Mouse (Mus musculus) lung, postnatal 25 days (tissue): Measurements from ENCODE around the gene Mfn1.

ENCODE experiments used
- DNase-seq: peaks from one replicate; pipeline ENCODE4 v3.0.0; 2022; ENCODE audit warnings: low spot score

The Mfn1 gene

DNA sequence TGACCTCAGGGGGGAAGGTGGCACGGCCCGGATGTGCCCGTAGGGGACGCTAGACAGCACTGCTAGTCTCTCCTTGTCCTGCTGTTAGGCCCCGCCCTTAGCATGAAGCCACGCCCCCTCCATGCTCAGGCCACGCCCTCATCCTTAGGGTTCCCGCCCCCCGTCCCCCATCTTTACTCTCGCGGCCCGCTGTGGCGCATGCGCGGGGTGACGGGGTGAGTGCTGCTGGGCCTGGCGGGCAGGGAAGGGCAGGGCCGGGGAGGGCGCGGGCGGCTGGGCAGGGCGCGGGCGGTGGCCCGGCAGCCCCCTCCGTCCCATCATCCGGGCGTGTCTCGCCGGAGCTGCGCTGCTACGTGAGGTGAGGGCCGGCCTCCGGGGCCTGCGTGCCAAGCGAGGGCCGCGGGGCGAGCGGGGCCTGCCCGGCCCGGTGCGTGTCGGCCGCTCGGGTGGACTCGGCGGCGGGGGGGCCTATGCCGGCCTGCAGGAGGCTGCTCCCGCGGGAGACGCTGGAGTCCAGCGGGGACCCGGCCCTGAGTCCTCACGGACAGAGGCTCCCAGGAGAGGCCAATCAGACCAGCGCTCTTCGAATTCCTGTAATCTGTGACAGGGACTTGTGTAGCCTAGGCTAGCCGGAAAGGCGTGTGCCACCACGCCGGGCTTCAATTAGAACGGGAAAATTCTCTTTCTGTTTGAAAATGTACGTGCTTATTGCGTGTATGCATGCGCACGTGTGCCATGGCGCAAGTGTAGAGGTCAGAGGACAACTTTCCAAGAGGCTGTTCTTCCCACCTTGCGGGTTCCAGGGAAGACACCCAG is 18.7 kb upstream of the Mfn1 start:
- peak; percentile 96 for DNase-seq

GRCm38 (mm10) chr3:32511191-32511550 is 18.1 kb upstream of the Mfn1 start:
- DNase-seq, result peak; percentile 10

DNA sequence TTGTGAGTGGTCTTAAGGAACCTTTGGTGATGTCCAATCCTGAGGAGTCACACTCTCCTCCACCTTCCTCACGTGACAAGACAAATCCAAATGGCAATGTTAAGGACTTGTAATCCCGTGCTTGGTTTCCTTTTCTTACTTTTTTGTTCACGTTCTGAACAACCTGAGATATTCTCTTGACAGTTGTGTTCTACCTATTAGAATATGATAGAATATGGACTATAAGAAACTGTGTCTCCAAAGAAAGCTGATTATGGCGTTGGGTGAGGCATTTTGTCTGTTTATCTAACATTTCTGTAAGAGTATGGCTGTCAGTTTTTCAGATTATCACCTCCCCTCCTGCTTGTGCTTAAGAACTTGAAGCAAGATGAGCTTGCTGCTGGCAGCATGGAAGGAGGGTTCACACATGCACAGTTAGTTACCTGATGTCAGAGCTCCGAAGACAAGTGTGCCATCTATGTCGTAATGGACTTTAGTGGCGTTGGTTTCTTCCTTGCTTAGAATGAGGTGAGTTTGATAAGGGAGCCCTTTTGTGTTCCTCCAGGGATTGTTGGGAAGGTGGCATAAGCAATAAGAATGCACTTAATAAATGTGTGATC is 16.5 kb upstream of the Mfn1 start:
- no peak for DNase-seq

GRCm38 (mm10) chr3:32513528-32513927 is 15.7 kb upstream of the Mfn1 start:
- DNase-seq, result no peak

GRCm38 (mm10) chr3:32527181-32527580 is 2.1 kb upstream of the Mfn1 start:
- no peak for DNase-seq

GRCm38 (mm10) chr3:32530041-32530440 is 776 bp downstream of the Mfn1 start:
- no peak for DNase-seq

DNA sequence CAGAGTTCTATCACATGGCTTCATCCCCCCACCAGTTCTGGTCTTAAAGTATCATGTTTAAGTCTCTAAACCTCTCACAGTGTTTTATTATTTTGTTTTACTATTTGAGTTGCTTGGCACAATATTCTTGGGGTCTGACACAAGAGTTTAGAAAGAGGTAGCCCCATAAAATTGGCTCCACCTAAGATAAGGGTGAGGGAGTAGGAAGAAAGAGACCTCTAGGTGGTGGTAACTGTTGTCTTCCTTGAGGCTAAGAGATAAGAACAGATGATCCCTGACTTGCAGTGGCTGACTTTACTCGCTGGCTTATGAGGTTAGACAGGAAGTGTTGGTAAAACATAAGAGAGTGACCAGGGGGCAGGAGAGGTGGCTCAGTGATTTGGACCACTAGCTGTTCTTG is 6.4 kb downstream of the Mfn1 start:
- no peak for DNase-seq

DNA sequence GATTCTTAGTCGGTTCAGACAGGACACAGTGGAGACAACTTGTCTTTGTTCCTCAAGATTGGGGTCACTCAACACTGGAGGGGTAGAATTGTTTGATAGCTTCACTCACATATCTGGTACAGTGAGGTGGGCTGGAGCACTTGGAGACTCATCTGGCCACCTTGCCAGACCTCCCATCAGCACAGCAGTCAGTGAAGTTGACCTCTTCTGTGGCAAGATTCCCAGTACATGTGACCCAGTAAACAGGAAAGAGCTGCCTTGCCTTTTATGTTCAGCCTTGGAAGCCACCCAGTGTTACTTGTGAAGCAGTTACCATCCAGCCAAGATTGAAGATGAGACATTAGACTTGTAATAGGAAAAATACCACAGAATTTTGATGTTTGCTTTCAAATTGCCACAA is 8.3 kb downstream of the Mfn1 start:
- DNase-seq, result peak; percentile 77

DNA sequence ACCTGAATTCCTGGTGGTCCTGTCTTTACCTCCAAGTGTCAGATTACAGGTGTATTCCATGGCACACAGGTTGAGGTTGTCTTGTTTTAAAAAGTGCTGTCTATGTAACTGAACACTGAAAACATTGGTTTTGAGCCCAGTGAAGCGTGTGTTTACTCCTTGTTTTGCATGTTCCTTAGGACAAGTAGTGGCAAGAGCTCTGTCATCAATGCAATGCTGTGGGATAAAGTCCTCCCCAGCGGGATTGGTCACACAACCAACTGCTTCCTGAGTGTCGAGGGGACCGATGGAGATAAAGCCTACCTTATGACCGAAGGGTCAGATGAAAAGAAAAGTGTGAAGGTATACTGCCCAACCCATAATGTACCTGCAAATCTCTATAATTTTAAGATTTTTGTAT is 8.8 kb downstream of the Mfn1 start:
- no peak for DNase-seq

DNA sequence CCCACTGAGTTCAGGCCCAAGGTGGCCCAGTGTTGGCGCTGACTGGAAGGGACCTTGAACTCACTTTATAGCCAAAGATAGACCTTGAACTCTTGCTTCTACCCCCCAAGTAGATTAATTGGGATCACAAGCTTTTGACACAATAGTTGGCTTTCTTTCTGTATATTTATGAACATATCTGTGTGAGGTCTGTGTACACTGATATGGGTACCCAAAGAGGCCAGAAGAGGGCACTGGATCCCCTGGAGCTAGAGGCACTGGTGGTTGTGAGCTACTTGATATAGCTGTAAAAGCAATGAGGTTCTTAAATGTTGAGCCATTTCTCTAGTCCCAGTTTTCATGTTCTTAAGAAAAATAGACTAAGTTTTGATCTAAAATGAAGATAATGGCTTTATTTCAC is 23.8 kb downstream of the Mfn1 start:
- no peak for DNase-seq

GRCm38 (mm10) chr3:32563401-32563800 is 34.1 kb downstream of the Mfn1 start:
- DNase-seq, result no peak

DNA sequence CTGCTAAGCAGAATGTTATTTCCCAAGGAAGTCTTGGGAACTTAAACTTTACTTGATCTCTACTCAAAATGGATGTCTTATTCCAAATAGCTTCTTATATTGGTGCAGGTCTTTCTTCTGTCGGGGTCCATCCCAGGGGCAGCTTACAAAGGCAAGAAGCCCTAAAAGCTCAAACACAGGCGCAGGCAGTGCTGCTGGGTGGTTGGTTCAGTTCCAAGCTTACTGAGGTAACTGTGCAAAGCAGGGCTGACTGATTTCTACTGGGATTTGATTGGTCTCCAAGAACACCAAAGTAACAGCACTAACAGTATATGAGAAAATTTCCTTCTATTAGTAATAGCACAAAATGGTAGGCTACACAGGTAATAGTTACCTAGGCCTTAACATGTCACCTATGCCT is 43.8 kb downstream of the Mfn1 start:
- no peak for DNase-seq

DNA sequence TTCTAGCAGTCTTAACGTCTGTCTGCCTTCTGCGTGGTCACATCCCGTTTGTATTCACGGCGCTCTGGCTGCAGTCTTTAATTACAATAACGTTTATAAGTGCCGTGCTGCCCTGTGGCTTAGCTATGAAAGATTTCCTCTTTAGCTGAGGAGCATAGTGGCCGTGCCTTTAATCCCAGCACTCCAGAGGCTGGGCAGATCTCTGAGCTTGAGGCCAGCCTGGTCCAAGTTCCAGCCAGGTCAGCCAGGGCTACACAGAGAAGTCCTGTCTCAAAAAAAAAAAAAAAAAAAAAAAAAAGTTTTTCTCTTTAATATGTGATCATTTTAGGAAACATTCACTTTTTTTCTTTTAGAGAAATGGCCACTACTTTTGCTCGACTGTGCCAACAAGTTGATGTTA is 44.6 kb downstream of the Mfn1 start:
- no peak for DNase-seq

GRCm38 (mm10) chr3:32575151-32575550 is 45.9 kb downstream of the Mfn1 start:
- DNase-seq, result no peak

DNA sequence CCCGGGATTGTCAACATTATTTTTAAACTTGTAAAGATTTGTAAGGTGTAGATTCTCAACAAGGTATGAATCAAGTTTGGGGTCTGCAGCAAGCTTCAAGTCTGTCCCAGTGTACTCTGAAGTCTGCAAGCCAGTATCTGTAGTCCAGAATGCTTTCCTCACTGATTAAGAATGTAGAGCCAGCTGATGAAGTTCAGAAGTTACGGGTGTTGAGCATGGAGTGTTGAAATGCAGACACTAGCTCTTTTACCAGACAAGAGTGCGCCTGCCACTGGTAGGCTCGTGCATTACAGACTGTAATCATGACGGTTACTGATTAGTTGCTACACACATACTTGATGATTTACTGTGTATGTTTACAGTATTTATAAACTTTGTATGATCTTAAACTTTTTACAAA is 49.5 kb downstream of the Mfn1 start:
- no peak for DNase-seq

GRCm38 (mm10) chr3:32580738-32581137 is 51.5 kb downstream of the Mfn1 start:
- DNase-seq, result no peak

DNA sequence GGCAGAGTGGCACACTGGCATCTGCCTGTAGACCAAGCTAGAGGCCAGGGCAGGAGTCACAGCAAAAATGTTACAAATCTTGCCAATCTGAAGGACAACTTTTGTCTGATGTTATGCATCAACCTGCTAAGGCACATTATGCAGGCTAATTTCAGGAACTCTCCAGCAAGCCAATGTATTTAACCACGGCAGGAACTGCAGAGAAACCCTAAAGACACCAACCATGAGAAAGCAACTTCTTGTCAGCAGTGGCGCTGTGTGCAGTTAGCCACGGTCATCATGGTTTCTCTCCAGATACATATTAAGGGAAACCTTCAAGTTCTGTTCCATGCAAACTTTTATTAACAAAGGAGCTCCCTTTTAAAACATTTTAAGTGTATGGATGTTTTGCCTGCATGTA is 52.6 kb downstream of the Mfn1 start:
- no peak for DNase-seq

DNA sequence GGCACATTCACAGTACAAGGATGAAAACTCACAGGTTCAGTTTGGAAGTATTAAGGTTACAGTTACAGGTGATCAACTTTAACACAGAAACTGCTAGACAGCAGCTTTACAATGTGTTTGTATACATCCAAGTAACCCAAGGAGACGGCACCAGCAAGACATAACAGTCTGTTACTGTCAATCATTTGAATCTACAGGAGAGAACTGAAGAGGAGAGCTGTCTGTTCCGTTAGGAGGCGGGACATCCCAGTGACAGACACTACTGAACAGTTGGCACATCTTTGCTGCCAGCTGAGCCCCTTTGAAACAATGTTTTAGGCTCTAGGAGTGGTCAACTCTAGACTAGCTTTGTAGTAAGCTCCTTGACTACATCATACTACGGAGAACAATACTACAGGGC is 54.2 kb downstream of the Mfn1 start:
- no peak for DNase-seq

DNA sequence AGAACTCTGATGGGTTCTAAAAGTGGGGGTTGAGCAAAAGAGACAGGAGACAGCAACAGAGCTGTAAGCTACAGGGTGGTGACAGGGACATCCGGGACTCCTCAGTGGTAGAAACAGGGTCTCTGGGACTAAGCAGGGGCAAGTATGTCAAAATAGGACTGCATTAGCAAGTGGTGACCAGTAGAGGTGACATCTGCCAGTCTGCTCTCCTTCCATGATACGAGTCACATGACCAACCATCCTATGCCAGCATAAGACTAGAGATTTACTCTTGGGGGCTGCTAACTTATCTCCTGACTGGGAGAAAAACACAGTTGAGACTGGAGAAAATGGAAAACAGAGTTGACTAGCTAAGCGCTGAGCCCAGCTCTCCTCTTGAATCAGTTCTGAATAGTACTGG is 57.0 kb downstream of the Mfn1 start:
- no peak for DNase-seq

- no peak for DNase-seq
Measured at GRCm38 (mm10) chr3:32595080-32595479, 65.8 kb downstream of the Mfn1 start.

DNA sequence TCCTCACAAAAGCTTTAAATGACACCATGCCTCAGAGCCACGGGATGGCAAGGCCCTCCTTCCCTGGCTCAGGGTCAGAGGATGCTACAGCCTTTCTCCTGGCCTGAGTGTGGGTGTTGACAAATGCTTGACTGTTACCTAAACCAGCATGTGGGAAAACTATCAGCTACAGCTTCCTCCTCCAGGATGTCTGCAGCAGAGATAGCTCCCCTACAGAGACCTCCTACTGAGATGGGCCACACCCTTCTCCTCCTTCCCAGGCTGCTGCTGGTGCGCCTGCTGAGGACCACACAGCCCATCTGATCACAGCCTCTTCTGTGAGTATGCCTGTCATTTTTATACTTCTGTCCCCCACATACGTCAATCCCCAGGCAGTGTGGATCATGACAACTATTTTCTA is 70.1 kb downstream of the Mfn1 start:
- DNase-seq, result no peak

- DNase-seq, result no peak
Measured at GRCm38 (mm10) chr3:32601055-32601454, 71.8 kb downstream of the Mfn1 start.

DNA sequence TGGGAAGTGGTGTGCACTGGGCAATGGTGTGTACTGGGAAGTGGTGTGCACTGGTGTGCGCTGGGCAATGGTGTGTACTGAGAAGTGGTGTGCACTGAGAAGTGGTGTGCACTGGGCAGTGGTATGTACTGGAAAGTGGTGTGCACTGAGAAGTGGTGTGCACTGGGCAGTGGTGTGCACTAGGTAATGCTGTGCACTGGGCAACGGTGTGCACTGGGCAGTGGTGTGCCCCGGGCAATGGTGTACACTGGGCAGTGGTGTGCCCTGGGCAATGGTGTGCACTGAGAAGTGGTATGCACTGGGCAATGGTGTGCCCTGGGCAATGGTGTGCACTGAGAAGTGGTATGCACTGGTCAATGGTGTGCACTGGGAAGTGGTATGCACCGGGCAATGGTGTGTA is 80.0 kb downstream of the Mfn1 start:
- no peak for DNase-seq

- peak; percentile 66 for DNase-seq
Measured at GRCm38 (mm10) chr3:32610560-32610959, 81.3 kb downstream of the Mfn1 start.
